Mouse (Mus musculus): ENCODE measurements around the gene Mgst1. TPM values are rescaled to one million over a fixed set of nuclear protein-coding genes. Genes with fewer than 3 reads are reported as not detected.

Gene Mgst1
- polyA plus RNA-seq (2012; ENCODE audit: low replicate concordance) = 7.0 and 13.3 TPM in 2 replicates

GRCm38 (mm10) chr6:138139930-138140329, at the start of gene Mgst1:
Gene Mgst1, plus strand, starts transcription at chr6:138140316.

Other genes starting within 250 kb of the Mgst1 start
- gene Slc15a5, start 60.4 kb upstream of the Mgst1 start, polyA plus RNA-seq (2012; ENCODE audit: low replicate concordance) = not detected in 2 replicates

All from hematopoietic multipotent progenitor cell, adult 10-12 weeks (in vitro differentiated cells).